Mouse (Mus musculus) spleen, postnatal 10 days (tissue): ENCODE measurements at regions not wholly inside any gene's neighbourhood (a gene's known extent, or its start where the extent isn't known, plus 50 kb on each side); places are given as distances from the start of the nearest gene placed in this dataset.

Source experiments
- DNase-seq, 2 experiments: peaks; one replicate each; pipeline ENCODE4 v3.0.0; 2021 to 2022; ENCODE audit warnings: low spot score in 2 of 2

GRCm38 (mm10) chr19:21104462-21104936 lies 150.5 kb upstream of the Tmc1 start:
- peak in 1 of 2 experiments; percentile 34 for DNase-seq

DNA sequence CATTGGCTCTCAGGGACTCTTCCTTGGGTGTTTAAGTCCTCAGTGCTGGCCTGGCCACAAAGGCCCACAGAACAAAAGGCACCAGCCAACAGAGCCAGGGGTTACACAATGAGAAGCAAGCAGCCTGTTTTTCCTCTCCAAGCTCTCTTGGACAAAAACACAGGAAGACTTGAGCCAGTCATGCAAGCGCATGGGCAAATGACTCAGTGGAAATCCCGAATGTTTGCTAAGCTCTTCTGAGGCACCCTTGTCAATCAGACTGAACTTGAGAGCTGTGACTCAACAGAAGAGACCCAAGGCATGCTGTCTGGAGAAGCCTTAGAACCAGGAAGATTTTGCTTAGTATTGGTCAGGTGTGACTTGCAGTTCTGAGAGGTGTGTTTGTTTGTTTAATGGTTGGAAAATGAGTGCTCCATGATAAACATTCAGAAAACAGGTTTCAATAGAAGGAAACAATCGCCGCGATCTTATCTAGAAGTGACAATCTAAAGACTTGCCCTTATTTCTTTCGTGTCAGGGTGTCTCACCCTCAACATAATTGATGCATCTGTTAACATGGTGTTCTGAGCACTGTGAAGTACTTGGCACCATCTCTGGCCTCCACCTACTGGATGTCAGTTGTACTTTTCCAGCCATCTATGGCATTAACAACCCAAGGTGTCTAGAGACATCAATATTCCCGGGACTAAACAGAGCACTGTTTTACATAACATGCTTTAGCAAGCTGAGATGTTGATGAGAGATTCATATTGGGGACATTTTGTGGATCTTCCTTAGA lies 124.0 kb upstream of the Tmc1 start:
- no peak for DNase-seq

GRCm38 (mm10) chr19:21068381-21068780 lies 114.4 kb upstream of the Tmc1 start:
- no peak for DNase-seq

- no peak for DNase-seq
Measured at GRCm38 (mm10) chr19:21066432-21067113, 112.6 kb upstream of the Tmc1 start.

- DNase-seq: no peak
Measured at GRCm38 (mm10) chr19:21064902-21065301, 110.9 kb upstream of the Tmc1 start.

DNA sequence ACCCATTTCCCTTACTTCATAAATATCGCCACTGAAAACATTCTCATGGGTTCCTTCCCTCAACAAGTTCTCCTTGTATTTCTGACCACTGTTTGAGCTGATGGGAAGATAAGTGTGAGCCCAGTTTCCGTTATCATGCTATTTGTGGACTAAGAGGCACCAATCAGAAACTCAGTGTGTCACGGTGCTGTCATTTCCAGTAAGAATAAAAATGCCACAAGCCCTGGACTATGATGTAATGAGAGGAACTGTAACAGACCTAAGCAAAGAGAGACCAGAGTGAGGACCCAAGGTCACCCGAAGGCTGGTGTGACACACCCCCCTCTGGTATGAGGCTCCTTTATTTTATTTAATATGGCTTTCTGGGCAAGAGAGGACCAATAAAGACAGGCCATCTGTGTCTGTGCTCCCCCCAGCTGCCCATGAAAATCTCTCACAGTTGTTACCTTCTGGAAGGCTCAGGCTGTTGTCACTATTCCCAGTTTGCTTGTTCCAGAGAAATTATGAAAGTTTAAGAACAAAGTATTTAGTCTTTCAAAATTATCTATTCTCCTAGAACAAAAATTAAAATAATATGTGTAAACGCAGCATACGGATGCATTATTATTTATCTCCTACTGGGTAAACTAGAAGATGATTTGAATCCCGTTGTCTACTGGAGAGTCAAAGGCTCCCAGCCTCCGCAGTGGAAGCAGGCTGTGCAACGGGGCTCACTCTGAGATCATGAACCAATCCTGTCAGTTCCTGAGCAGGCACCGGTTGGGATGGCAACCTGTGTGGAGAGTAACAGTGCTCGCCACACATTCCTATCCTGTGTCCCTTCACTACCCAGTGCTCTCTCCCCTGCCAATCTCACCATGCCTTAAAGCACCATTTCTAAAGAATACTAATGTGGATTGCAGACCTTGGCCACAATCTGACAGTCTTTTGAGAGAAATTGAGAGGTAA lies 99.9 kb upstream of the Tmc1 start:
- no peak for DNase-seq

GRCm38 (mm10) chr19:21052771-21053170 lies 98.8 kb upstream of the Tmc1 start:
- DNase-seq: no peak

DNA sequence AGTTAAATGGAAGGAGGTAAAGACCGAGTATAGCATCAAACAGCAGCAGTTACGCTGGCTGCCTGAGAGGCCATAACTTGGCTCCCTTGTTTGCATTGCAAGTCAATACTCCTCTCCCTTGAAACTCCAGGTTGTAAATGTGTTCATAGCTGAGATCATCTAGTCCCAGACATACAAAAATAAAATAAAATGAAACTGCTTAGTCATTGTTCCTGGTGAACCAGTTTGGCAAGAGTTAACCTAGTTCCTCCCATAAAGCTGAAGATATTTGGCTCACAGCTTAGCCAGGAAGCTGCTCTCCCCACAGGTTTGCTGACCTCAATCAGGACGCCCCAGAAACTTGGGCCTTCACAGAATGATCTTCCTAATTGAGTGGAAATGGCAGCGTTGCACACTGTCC lies 97.9 kb upstream of the Tmc1 start:
- DNase-seq: no peak

DNA sequence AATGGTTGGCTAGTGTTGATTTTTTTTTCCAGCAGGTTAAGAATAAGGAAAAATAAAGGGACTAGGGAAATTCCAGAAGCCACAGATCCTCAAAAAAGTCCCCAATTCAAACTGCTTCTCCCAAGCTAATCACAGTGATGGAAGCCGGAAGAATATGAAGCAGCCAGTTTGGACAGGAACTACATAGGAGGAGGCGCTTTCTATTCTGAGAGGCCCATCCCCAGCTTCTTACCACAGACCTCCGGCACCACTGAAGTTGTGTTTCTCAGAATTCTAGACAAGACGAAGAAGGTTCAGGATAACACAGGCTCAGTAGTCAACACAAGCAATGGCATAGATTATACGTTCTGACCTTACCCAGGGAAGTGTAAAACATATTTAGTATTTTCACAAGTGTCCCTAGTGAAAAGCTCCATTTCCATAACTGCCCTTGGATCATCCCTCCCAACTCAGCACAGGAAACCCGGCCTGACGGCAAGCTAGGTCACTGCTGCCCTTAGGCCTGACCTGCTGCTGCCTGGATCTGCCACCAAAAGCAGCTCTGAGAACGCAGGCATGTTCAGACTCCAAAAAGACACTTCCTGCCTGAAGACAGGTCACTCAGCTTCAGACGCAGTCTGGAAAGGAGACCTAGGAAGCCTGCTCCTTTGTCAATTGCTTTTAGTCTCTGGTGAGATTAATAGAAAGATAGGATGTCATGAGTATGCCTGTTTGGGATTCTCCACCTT lies 97.2 kb upstream of the Tmc1 start:
- no peak for DNase-seq

GRCm38 (mm10) chr19:21049301-21049700 lies 95.3 kb upstream of the Tmc1 start:
- DNase-seq: no peak

DNA sequence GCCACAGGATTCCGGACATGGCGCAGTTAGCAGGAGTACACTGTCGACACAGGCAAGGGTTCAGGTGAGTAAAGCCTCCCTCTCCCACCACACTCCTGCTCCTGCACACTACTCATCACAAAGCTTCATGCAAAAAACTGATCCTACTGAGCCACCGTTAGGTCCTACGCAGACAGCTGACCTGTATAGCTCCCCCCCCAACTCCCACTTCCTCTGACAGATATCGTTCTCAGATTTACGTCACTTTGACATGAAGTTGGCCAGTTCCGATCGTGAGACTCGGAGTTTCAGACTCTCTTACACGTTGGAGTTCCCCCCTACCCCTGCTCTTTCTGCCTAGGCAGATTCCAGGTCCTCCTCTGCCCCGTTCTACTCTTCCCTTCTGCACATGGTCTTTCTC lies 91.6 kb upstream of the Tmc1 start:
- DNase-seq: no peak

GRCm38 (mm10) chr19:21043958-21044357 lies 90.0 kb upstream of the Tmc1 start:
- no peak for DNase-seq

DNA sequence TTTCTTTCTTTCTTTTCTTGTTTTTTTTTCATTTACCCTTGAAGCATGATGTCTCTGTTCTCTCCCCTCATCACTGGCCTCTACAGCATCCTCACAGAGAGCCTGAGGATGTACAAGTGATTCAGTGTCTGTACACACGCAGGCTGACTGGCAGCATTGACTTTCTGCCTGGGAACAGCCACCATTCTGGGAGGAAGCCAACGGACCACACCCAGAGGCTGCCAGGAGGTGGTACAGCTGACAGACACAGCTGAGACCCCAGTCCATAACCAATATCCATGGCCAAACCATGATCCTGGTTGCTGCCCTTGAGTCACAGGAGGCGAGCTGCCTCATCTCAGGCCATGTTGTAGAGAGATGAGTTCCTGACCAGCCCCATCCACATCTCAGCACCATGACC lies 88.5 kb upstream of the Tmc1 start:
- DNase-seq: no peak

DNA sequence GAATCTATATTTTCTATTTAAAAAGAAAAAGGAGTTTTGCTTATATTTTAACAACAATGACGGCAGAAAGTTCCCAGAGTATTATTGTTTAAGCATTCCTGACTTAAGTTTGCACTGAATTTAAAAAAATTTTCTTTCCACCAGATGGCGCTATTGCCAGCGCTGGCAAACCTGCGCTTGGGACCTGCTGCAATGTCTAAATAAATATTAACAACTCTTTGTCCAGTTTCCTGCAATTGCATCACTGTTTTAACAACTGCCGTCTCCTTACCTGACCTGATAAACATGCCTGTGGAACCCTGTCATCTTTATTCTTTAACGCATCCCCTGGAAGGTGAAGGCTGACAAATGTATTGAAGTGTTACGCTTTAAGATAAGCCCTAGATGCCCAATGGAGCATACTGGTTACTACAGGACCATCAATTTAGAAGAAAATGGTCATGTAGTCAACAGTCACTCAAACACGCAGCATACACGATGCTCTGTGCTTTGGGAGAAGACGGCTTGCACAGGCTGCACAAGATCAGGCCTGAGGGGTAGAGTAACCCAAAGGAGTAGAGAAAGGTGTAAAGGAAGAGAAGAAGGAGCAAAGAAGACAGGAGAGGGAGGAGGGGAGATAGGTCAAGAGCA lies 83.6 kb upstream of the Tmc1 start:
- no peak for DNase-seq

- peak; percentile 37 to 70 for DNase-seq
Measured at GRCm38 (mm10) chr19:21036507-21037425, 82.8 kb upstream of the Tmc1 start.

DNA sequence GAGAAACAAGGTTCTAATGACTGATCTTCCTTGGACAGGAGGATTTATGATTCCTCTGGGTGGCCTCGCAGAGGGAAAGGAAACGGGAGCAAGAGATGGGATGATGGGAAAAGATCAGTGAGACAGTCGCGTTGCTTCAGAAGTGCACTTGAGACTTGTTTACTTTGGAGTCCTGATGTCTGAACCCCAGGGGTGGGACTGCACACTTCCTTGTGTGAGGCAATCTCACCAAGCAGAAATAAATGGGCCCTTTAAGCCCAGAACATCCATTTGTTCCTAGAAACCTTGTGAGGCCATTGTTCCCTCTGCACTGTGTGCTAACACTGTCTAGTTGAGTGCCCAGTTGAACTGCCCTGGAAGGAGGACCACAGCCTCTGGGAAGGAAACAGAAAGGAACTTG lies 81.5 kb upstream of the Tmc1 start:
- no peak for DNase-seq

DNA sequence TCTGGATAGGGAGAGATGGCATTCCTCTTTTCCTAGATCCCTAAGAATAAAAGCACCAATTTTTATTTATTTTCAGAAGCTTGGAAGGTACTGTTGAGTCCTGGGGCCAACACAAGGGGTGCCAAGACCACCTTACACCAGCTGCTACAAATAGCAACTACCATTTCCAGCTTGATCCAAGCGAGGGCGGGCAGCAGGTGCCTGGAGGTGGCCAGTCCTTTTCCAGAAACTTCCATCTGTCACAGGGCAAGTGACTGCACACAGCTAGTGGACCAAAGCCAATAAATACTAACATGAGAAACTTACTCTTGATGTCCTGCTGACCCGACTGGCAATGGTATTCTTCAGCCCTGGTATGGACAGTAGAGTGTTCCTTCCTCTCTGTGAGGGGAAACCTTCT lies 80.0 kb upstream of the Tmc1 start:
- no peak for DNase-seq

GRCm38 (mm10) chr19:21032558-21032957 lies 78.6 kb upstream of the Tmc1 start:
- DNase-seq: no peak

DNA sequence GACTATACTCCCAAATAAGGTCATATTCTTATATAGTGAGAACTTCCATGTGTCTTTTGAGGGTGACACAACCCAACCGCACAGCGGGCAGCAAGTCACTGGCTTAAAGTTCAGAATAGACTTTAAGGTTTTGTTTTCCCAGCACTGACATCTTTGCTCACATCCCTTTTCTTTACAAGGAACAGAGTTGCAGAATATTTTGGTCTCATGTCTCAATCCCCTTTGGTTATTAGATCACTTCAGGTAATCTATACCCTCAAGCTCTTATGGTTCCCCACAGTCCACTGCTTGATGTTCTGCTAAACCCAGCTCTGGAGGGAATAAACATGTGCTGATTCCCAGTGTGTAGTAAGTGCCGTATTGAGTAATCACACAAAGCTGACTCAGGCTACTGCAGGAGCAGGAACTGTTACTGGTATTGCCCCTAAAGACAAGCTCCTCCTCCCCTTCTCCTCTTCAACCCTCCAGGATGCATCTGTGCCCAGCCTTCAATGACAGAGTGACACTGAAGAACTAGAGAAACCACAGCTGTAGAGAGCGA lies 77.8 kb upstream of the Tmc1 start:
- DNase-seq: no peak

DNA sequence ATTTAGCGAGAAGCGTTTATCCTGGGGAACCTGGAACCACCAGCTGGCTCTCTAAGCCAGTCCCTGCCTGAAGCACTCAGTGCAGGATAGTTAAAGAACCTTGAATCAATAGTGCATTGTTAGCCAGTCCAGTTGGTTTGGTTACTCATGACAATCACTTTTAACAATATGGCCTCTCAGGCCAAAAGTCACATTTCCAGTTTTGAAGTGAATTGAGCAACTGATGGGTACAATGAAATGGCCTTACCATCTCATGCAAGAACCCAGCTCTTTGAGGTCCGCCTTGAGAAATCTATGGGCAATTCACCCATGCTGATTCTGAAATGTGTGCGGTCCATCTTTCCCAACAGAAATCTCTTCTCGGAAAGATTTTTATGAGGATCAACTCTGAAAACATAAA lies 77.0 kb upstream of the Tmc1 start:
- no peak for DNase-seq
